Mouse (Mus musculus): Measurements from ENCODE around the gene Epb41l2.

- TF ChIP-seq CTCF (IDR thresholded peaks at IDR 0.05; ENCODE audit: extremely low read depth, insufficient read depth, insufficient read length, insufficient replicate concordance) (no peak), POLR2A (IDR thresholded peaks at IDR 0.05; ENCODE audit: low read depth, low read length) (no peak)
These were observed 174.9 kb downstream of the Epb41l2 start for GRCm38 (mm10) chr10:25534467-25534866.

Data from spleen, adult 2 months (tissue).